Mouse (Mus musculus) liver, embryonic 13.5 days (tissue): ENCODE measurements around the gene Svs2. TPM values are rescaled to one million over a fixed set of nuclear protein-coding genes. Genes with fewer than 3 reads are reported as not detected.
"Not testable (repeated sequence)": the region's sequence is repeated elsewhere in the genome, so short reads cannot be mapped to it uniquely, and the experiment has no call there.

Experiments used
- ATAC-seq: fragments of 200-750 bp; cut with Nextera tagmentation; 2 replicates; pipeline ENCODE4 v1.8.0; 2017; ENCODE audit warnings: low read depth, mild to moderate bottlenecking, moderate number of reproducible peaks, moderate library complexity
- DNase-seq: peaks from one replicate; pipeline ENCODE4 v3.0.0; 2022
- H3K27ac ChIP-seq: fragments of 300-500 bp; sonication (generic); 2 replicates; pipeline ENCODE4 v1.5.1; 2015; ENCODE audit warnings: moderate library complexity, mild to moderate bottlenecking, inconsistent platforms
- H3K27me3 ChIP-seq: fragments of 300-500 bp; sonication (generic); 2 replicates; pipeline ENCODE4 v1.6.1; 2015; ENCODE audit warnings: mild to moderate bottlenecking, inconsistent platforms
- H3K36me3 ChIP-seq: fragments of 300-500 bp; sonication (generic); 2 replicates; pipeline ENCODE4 v1.6.1; 2015; ENCODE audit warnings: mild to moderate bottlenecking, inconsistent platforms
- H3K4me1 ChIP-seq: fragments of 300-500 bp; sonication (generic); replicated peaks from 2 replicates; pipeline ENCODE4 v1.6.1; 2015; ENCODE audit warnings: inconsistent platforms
- H3K4me2 ChIP-seq: fragments of 300-500 bp; sonication (generic); 2 replicates; pipeline ENCODE4 v1.6.1; 2015; ENCODE audit warnings: inconsistent platforms, mild to moderate bottlenecking, moderate library complexity
- H3K4me3 ChIP-seq: fragments of 300-500 bp; sonication (generic); replicated peaks from 2 replicates; pipeline ENCODE4 v1.5.1; 2015; ENCODE audit warnings: mild to moderate bottlenecking, inconsistent platforms
- H3K9ac ChIP-seq: fragments of 300-500 bp; sonication (generic); 2 replicates; pipeline ENCODE4 v1.6.1; 2015; ENCODE audit warnings: mild to moderate bottlenecking, inconsistent platforms
- H3K9me3 ChIP-seq: fragments of 300-500 bp; sonication (generic); replicated peaks from 2 replicates; pipeline ENCODE4 v1.6.1; 2016; ENCODE audit warnings: inconsistent platforms
- WGBS: fragments of 180-500 bp; shearing (Covaris S2); methylation state at CpG from one replicate; pipeline ENCODE4 v1.1.7; 2015; ENCODE audit not compliant: insufficient replicate concordance; 5-methylcytosine and 5-hydroxymethylcytosine counted together
- polyA plus RNA-seq: library from polyadenylated mRNA; unstranded; fragments of >200 nt; fragmentation: Nextera tagmentation; extraction: Ambion mirVana; gene quantifications from 2 replicates; pipeline ENCODE4 v1.2.1, GENCODE M21; 2015

Gene Svs2
- not detected in 2 replicates for polyA plus RNA-seq

GRCm38 (mm10) chr2:164238366-164238765, at the start of gene Svs2:
TSS of gene Svs2 (minus strand) at chr2:164238466.
- Histone ChIP-seq H3K4me3 (no peak within 1 kb of the TSS), H3K27me3 (no peaks in the 10 kb centered on the region), H3K9me3 (no peaks in the 10 kb centered on the region), H3K4me2 (no peak within 1 kb of the TSS), H3K36me3 (no peaks in the 10 kb centered on the region), H3K9ac (no peak within 1 kb of the TSS), H3K27ac (no peak within 1 kb of the TSS), H3K4me1 (no peaks in the 10 kb centered on the region)
- WGBS = 60% methylated on average over 3 of the region's 3 CpGs
- ATAC-seq (no peak), DNase-seq (no peak)

GRCm38 (mm10) chr2:164278359-164278758, 40.1 kb upstream of the Svs2 start, which contains the start of gene Svs4:
TSS of gene Svs4 (minus strand) at chr2:164278459.
- no peaks in the 10 kb centered on the region for H3K9me3 ChIP-seq
- ATAC-seq = no peak
- H3K36me3 ChIP-seq = no peaks in the 10 kb centered on the region
- no peak within 1 kb of the TSS for H3K4me3 ChIP-seq
- WGBS = 75% methylated on average over 4 of the region's 4 CpGs
- no peaks in the 10 kb centered on the region for H3K27me3 ChIP-seq
- no peak within 1 kb of the TSS for H3K9ac ChIP-seq
- no peaks in the 10 kb centered on the region for H3K4me1 ChIP-seq
- DNase-seq = no peak
- no peak within 1 kb of the TSS for H3K4me2 ChIP-seq
- H3K27ac ChIP-seq = no peak within 1 kb of the TSS

DNA sequence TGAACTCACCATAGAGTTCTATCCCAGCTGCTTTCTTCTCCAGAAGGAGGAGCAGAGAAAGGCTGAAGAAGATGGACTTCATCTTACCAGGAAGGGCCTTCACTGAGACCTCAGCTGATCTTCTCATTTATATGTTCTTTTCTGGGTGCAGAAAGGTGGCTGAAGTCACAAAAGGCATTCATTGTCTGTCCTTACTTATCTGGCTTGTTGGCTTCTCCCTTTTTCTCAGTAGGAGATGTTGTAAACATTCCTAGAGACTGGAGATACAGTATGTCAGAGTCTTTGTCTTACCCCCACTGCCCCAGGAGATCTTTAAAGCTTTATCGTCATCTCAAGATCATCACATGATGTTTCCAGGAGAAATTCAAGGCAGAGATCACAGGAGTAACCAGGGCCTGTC, 18.3 kb upstream of the Svs2 start, which contains the start of gene Svs3b:
Gene Svs3b (minus strand): TSS at position 101 of the 400 bp plus-strand sequence.
- not testable (repeated sequence) for H3K4me2 ChIP-seq, H3K9ac ChIP-seq, DNase-seq, H3K27ac ChIP-seq, ATAC-seq, H3K9me3 ChIP-seq, H3K27me3 ChIP-seq, H3K36me3 ChIP-seq, H3K4me1 ChIP-seq, H3K4me3 ChIP-seq
- WGBS = 67% methylated on average over 1 of the region's 1 CpGs

- no peaks in the 10 kb centered on the region for H3K9me3 ChIP-seq
- no peaks in the 10 kb centered on the region for H3K4me1 ChIP-seq
- WGBS = 72% methylated on average over 8 of the region's 8 CpGs
- DNase-seq (no peak), ATAC-seq (no peak)
- no peaks in the 10 kb centered on the region for H3K27me3 ChIP-seq
- H3K4me2 ChIP-seq = no peak overlapping the region
- no peaks in the 10 kb centered on the region for H3K36me3 ChIP-seq
- no peak overlapping the region for H3K9ac ChIP-seq
- no peak overlapping the region for H3K4me3 ChIP-seq
- H3K27ac ChIP-seq = no peak overlapping the region
These were observed 5.6 kb downstream of the Svs2 start for GRCm38 (mm10) chr2:164232671-164233070.

- Histone ChIP-seq H3K9ac (no peak overlapping the region), H3K36me3 (no peaks in the 10 kb centered on the region), H3K4me3 (no peak overlapping the region), H3K27me3 (no peaks in the 10 kb centered on the region), H3K9me3 (no peaks in the 10 kb centered on the region), H3K27ac (no peak overlapping the region), H3K4me2 (no peak overlapping the region), H3K4me1 (no peaks in the 10 kb centered on the region)
- no peak for DNase-seq
- WGBS = 67% methylated on average over 8 of the region's 8 CpGs
- no peak for ATAC-seq
These were observed 9.8 kb downstream of the Svs2 start for GRCm38 (mm10) chr2:164228361-164229070.

- Histone ChIP-seq H3K9ac (no peak within 1 kb of the TSS), H3K27ac (no peak within 1 kb of the TSS), H3K27me3 (no peaks in the 10 kb centered on the region), H3K4me1 (no peaks in the 10 kb centered on the region), H3K9me3 (no peaks in the 10 kb centered on the region), H3K36me3 (no peaks in the 10 kb centered on the region), H3K4me3 (no peak within 1 kb of the TSS), H3K4me2 (no peak within 1 kb of the TSS)
- ATAC-seq (no peak), DNase-seq (no peak)
- WGBS = 64% methylated on average over 11 of the region's 11 CpGs
These were observed 16.7 kb downstream of the Svs2 start, which contains the start of gene Wfdc15b for GRCm38 (mm10) chr2:164221522-164221921. TSS of gene Wfdc15b (minus strand) at chr2:164221660.

GRCm38 (mm10) chr2:164219295-164219694, 19.0 kb downstream of the Svs2 start:
- no peak overlapping the region for H3K4me2 ChIP-seq
- no peak overlapping the region for H3K27ac ChIP-seq
- H3K9me3 ChIP-seq = no peaks in the 10 kb centered on the region
- H3K4me1 ChIP-seq = no peaks in the 10 kb centered on the region
- DNase-seq (no peak), ATAC-seq (no peak)
- WGBS = 67% methylated on average over 9 of the region's 9 CpGs
- H3K9ac ChIP-seq = no peak overlapping the region
- no peaks in the 10 kb centered on the region for H3K27me3 ChIP-seq
- no peak overlapping the region for H3K4me3 ChIP-seq
- no peaks in the 10 kb centered on the region for H3K36me3 ChIP-seq

GRCm38 (mm10) chr2:164212711-164213110, 25.6 kb downstream of the Svs2 start:
- Histone ChIP-seq H3K4me3 (no peak overlapping the region), H3K27ac (no peak overlapping the region), H3K36me3 (no peaks in the 10 kb centered on the region), H3K27me3 (no peaks in the 10 kb centered on the region), H3K4me1 (no peaks in the 10 kb centered on the region), H3K9me3 (no peaks in the 10 kb centered on the region), H3K4me2 (no peak overlapping the region), H3K9ac (no peak overlapping the region)
- ATAC-seq (no peak), DNase-seq (no peak)
- 79% methylated on average over 5 of the region's 5 CpGs for WGBS

- Histone ChIP-seq H3K9me3 (no peaks in the 10 kb centered on the region), H3K27ac (no peak overlapping the region), H3K4me2 (no peak overlapping the region), H3K4me1 (no peaks in the 10 kb centered on the region), H3K9ac (no peak overlapping the region), H3K27me3 (no peaks in the 10 kb centered on the region), H3K36me3 (no peaks in the 10 kb centered on the region), H3K4me3 (no peak overlapping the region)
- 69% methylated on average over 4 of the region's 4 CpGs for WGBS
- DNase-seq (no peak), ATAC-seq (no peak)
These were observed 27.4 kb downstream of the Svs2 start for GRCm38 (mm10) chr2:164210892-164211291.

DNA sequence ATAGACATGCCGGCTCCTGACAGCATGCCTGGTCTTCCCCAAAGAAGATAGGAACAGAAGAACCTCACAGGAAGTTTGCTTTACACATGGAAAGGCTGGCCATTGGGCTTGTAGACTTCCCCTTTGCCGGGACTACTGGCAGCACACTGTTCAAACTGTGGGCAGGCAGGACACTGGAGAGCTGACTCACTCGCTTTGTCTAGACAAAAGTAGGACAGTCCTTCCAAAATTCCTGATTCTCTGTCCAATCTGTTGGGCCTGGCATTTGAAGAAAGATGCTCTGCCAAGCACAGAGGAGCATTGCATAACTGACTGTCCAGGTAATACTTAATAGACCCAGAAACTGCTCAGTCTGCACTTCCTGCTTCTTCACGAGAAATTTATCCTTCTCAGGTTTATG, 31.6 kb downstream of the Svs2 start:
- H3K4me2 ChIP-seq = no peak overlapping the region
- DNase-seq (no peak), ATAC-seq (no peak)
- H3K9me3 ChIP-seq = no peaks in the 10 kb centered on the region
- H3K36me3 ChIP-seq = no peaks in the 10 kb centered on the region
- H3K9ac ChIP-seq = no peak overlapping the region
- no peak overlapping the region for H3K4me3 ChIP-seq
- H3K27ac ChIP-seq = no peak overlapping the region
- H3K27me3 ChIP-seq = no peaks in the 10 kb centered on the region
- WGBS = 38% methylated on average over 4 of the region's 4 CpGs
- no peaks in the 10 kb centered on the region for H3K4me1 ChIP-seq

- not testable (repeated sequence) for H3K9ac ChIP-seq, H3K27ac ChIP-seq, H3K9me3 ChIP-seq, H3K36me3 ChIP-seq, H3K4me2 ChIP-seq, DNase-seq, H3K4me1 ChIP-seq, H3K27me3 ChIP-seq, H3K4me3 ChIP-seq, ATAC-seq
- 72% methylated on average over 10 of the region's 10 CpGs for WGBS
These were observed 32.3 kb downstream of the Svs2 start for GRCm38 (mm10) chr2:164206011-164206410.
